Mouse (Mus musculus) bone marrow macrophage, adult 2 months (primary cell): ENCODE data around the gene Fam117b.

Source experiments
- CTCF ChIP-seq: IDR thresholded peaks from 2 replicates; pipeline ENCODE4 v1.5.1; 2012; ENCODE audit warnings: low read depth, mild to moderate bottlenecking, low read length, moderate library complexity
- POLR2A ChIP-seq: IDR thresholded peaks from 2 replicates; pipeline ENCODE4 v1.6.1; 2012; ENCODE audit warnings: mild to moderate bottlenecking, low read depth, low read length, borderline replicate concordance

- TF ChIP-seq CTCF (no peak), POLR2A (no peak)
Observed at GRCm38 (mm10) chr1:59967291-59967690, 54.5 kb downstream of the Fam117b start.
